Mouse (Mus musculus): ENCODE measurements around the gene Hpcal1. TPM values are rescaled to one million over a fixed set of nuclear protein-coding genes. Genes with fewer than 3 reads are reported as not detected.

Hpcal1 gene
- total RNA-seq, 1 experiment: 23.5 TPM

GRCm38 (mm10) chr12:17666616-17667015, 24.0 kb upstream of the Hpcal1 start:
- in situ Hi-C loops (cut with MboI; ENCODE audit: low sequenced_read_pairs in 2 of 2, unreplicated experiment in 2 of 2): no loop called here
- Histone ChIP-seq H3K9me3 (ENCODE audit: control insufficient read depth, insufficient read depth, low read depth, low read length) (no peaks in the 10 kb centered on the region), H3K36me3 (ENCODE audit: control insufficient read depth, insufficient read depth, low read length, poor library complexity, severe bottlenecking) (no peaks in the 10 kb centered on the region), H3K4me1 (ENCODE audit: control insufficient read depth in 2 of 2, insufficient read depth in 2 of 2, low read length in 2 of 2, poor library complexity in 1 of 2) (no peaks in the 10 kb centered on the region), H3K4me3 (ENCODE audit: insufficient read depth in 1 of 2, low read depth in 1 of 2, low read length in 2 of 2, poor library complexity in 1 of 2, severe bottlenecking in 1 of 2) (no peak overlapping the region), H3K9ac (ENCODE audit: insufficient read depth, low read depth, low read length, poor library complexity, severe bottlenecking) (no peak overlapping the region), H3K27ac (ENCODE audit: insufficient read depth, low read depth, low read length, poor library complexity, severe bottlenecking) (no peak overlapping the region)
- TF ChIP-seq ZNF384 (IDR thresholded peaks at IDR 0.05; ENCODE audit: low read depth, low read length): no peak
- TF ChIP-seq HCFC1 (IDR thresholded peaks at IDR 0.05; ENCODE audit: borderline replicate concordance, insufficient read depth, low read length): no peak
- no peak for TF ChIP-seq CHD2 (IDR thresholded peaks at IDR 0.05; ENCODE audit: low read depth, low read length)
- no peak for TF ChIP-seq ZC3H11A (IDR thresholded peaks at IDR 0.05; ENCODE audit: borderline replicate concordance, low read depth, low read length)
- TF ChIP-seq MAFK (IDR thresholded peaks at IDR 0.05; ENCODE audit: insufficient read depth, low read depth, low read length): no peak
- DNase-seq (ENCODE audit: low read depth, low spot score): no peak

GRCm38 (mm10) chr12:17673729-17674128, 16.9 kb upstream of the Hpcal1 start:
- Histone ChIP-seq H3K4me1 (ENCODE audit: control insufficient read depth in 2 of 2, insufficient read depth in 2 of 2, low read length in 2 of 2, poor library complexity in 1 of 2) (no peaks in the 10 kb centered on the region), H3K9ac (ENCODE audit: insufficient read depth, low read depth, low read length, poor library complexity, severe bottlenecking) (no peak overlapping the region), H3K27ac (ENCODE audit: insufficient read depth, low read depth, low read length, poor library complexity, severe bottlenecking) (no peak overlapping the region), H3K4me3 (ENCODE audit: insufficient read depth in 1 of 2, low read depth in 1 of 2, low read length in 2 of 2, poor library complexity in 1 of 2, severe bottlenecking in 1 of 2) (no peak overlapping the region), H3K9me3 (ENCODE audit: control insufficient read depth, insufficient read depth, low read depth, low read length) (no peaks in the 10 kb centered on the region), H3K36me3 (ENCODE audit: control insufficient read depth, insufficient read depth, low read length, poor library complexity, severe bottlenecking) (no peaks in the 10 kb centered on the region)
- DNase-seq (ENCODE audit: low read depth, low spot score): no peak
- TF ChIP-seq MAFK (IDR thresholded peaks at IDR 0.05; ENCODE audit: insufficient read depth, low read depth, low read length): no peak
- TF ChIP-seq ZC3H11A (IDR thresholded peaks at IDR 0.05; ENCODE audit: borderline replicate concordance, low read depth, low read length): no peak
- TF ChIP-seq HCFC1 (IDR thresholded peaks at IDR 0.05; ENCODE audit: borderline replicate concordance, insufficient read depth, low read length): no peak
- in situ Hi-C loops (cut with MboI; ENCODE audit: low sequenced_read_pairs in 2 of 2, unreplicated experiment in 2 of 2): no loop called here

GRCm38 (mm10) chr12:17674182-17674812, 16.4 kb upstream of the Hpcal1 start:
- Histone ChIP-seq H3K4me1 (ENCODE audit: control insufficient read depth in 2 of 2, insufficient read depth in 2 of 2, low read length in 2 of 2, poor library complexity in 1 of 2) (no peaks in the 10 kb centered on the region), H3K27ac (ENCODE audit: insufficient read depth, low read depth, low read length, poor library complexity, severe bottlenecking) (no peak overlapping the region), H3K9me3 (ENCODE audit: control insufficient read depth, insufficient read depth, low read depth, low read length) (no peaks in the 10 kb centered on the region), H3K36me3 (ENCODE audit: control insufficient read depth, insufficient read depth, low read length, poor library complexity, severe bottlenecking) (no peaks in the 10 kb centered on the region), H3K9ac (ENCODE audit: insufficient read depth, low read depth, low read length, poor library complexity, severe bottlenecking) (no peak overlapping the region), H3K4me3 (ENCODE audit: insufficient read depth in 1 of 2, low read depth in 1 of 2, low read length in 2 of 2, poor library complexity in 1 of 2, severe bottlenecking in 1 of 2) (no peak overlapping the region)
- DNase-seq (ENCODE audit: low read depth, low spot score): no peak
- TF ChIP-seq MAFK (IDR thresholded peaks at IDR 0.05; ENCODE audit: insufficient read depth, low read depth, low read length): no peak
- no peak for TF ChIP-seq ZC3H11A (IDR thresholded peaks at IDR 0.05; ENCODE audit: borderline replicate concordance, low read depth, low read length)
- TF ChIP-seq HCFC1 (IDR thresholded peaks at IDR 0.05; ENCODE audit: borderline replicate concordance, insufficient read depth, low read length): no peak
- TF ChIP-seq ZNF384 (IDR thresholded peaks at IDR 0.05; ENCODE audit: low read depth, low read length): no peak
- no peak for TF ChIP-seq CHD2 (IDR thresholded peaks at IDR 0.05; ENCODE audit: low read depth, low read length)
- in situ Hi-C loops (cut with MboI; ENCODE audit: low sequenced_read_pairs in 2 of 2, unreplicated experiment in 2 of 2): no loop called here

GRCm38 (mm10) chr12:17677743-17678142, 12.9 kb upstream of the Hpcal1 start:
- no peak overlapping the region for H3K27ac ChIP-seq (ENCODE audit: insufficient read depth, low read depth, low read length, poor library complexity, severe bottlenecking)
- no peaks in the 10 kb centered on the region for H3K36me3 ChIP-seq (ENCODE audit: control insufficient read depth, insufficient read depth, low read length, poor library complexity, severe bottlenecking)
- in situ Hi-C loops (cut with MboI; ENCODE audit: low sequenced_read_pairs in 2 of 2, unreplicated experiment in 2 of 2): no loop called here
- no peak for DNase-seq (ENCODE audit: low read depth, low spot score)
- no peak overlapping the region for H3K4me3 ChIP-seq (ENCODE audit: insufficient read depth in 1 of 2, low read depth in 1 of 2, low read length in 2 of 2, poor library complexity in 1 of 2, severe bottlenecking in 1 of 2)
- no peaks in the 10 kb centered on the region for H3K4me1 ChIP-seq (ENCODE audit: control insufficient read depth in 2 of 2, insufficient read depth in 2 of 2, low read length in 2 of 2, poor library complexity in 1 of 2)
- H3K9ac ChIP-seq (ENCODE audit: insufficient read depth, low read depth, low read length, poor library complexity, severe bottlenecking): no peak overlapping the region
- TF ChIP-seq ZNF384 (IDR thresholded peaks at IDR 0.05; ENCODE audit: low read depth, low read length) (no peak), MAFK (IDR thresholded peaks at IDR 0.05; ENCODE audit: insufficient read depth, low read depth, low read length) (no peak), ZC3H11A (IDR thresholded peaks at IDR 0.05; ENCODE audit: borderline replicate concordance, low read depth, low read length) (no peak), HCFC1 (IDR thresholded peaks at IDR 0.05; ENCODE audit: borderline replicate concordance, insufficient read depth, low read length) (no peak), CHD2 (IDR thresholded peaks at IDR 0.05; ENCODE audit: low read depth, low read length) (no peak)
- no peaks in the 10 kb centered on the region for H3K9me3 ChIP-seq (ENCODE audit: control insufficient read depth, insufficient read depth, low read depth, low read length)

- no peak overlapping the region for H3K9ac ChIP-seq (ENCODE audit: insufficient read depth, low read depth, low read length, poor library complexity, severe bottlenecking)
- TF ChIP-seq HCFC1 (IDR thresholded peaks at IDR 0.05; ENCODE audit: borderline replicate concordance, insufficient read depth, low read length): no peak
- TF ChIP-seq ZC3H11A (IDR thresholded peaks at IDR 0.05; ENCODE audit: borderline replicate concordance, low read depth, low read length): no peak
- TF ChIP-seq MAFK (IDR thresholded peaks at IDR 0.05; ENCODE audit: insufficient read depth, low read depth, low read length): no peak
- no peak for TF ChIP-seq ZNF384 (IDR thresholded peaks at IDR 0.05; ENCODE audit: low read depth, low read length)
- no peak for TF ChIP-seq CHD2 (IDR thresholded peaks at IDR 0.05; ENCODE audit: low read depth, low read length)
- no peak overlapping the region for H3K4me3 ChIP-seq (ENCODE audit: insufficient read depth in 1 of 2, low read depth in 1 of 2, low read length in 2 of 2, poor library complexity in 1 of 2, severe bottlenecking in 1 of 2)
- no peaks in the 10 kb centered on the region for H3K9me3 ChIP-seq (ENCODE audit: control insufficient read depth, insufficient read depth, low read depth, low read length)
- DNase-seq (ENCODE audit: low read depth, low spot score): no peak
- no peak overlapping the region for H3K27ac ChIP-seq (ENCODE audit: insufficient read depth, low read depth, low read length, poor library complexity, severe bottlenecking)
- H3K4me1 ChIP-seq (ENCODE audit: control insufficient read depth in 2 of 2, insufficient read depth in 2 of 2, low read length in 2 of 2, poor library complexity in 1 of 2): no peaks in the 10 kb centered on the region
- in situ Hi-C loops (cut with MboI; ENCODE audit: low sequenced_read_pairs in 2 of 2, unreplicated experiment in 2 of 2): no loop called here
- no peaks in the 10 kb centered on the region for H3K36me3 ChIP-seq (ENCODE audit: control insufficient read depth, insufficient read depth, low read length, poor library complexity, severe bottlenecking)
These were observed 11.1 kb upstream of the Hpcal1 start for GRCm38 (mm10) chr12:17679571-17679970.

Data from ES-E14 (cell line).